Mouse (Mus musculus) Patski (cell line): ENCODE measurements around the gene Aqp6. TPM values are rescaled to one million over a fixed set of nuclear protein-coding genes. Genes with fewer than 3 reads are reported as not detected.

ENCODE experiments used
- ATAC-seq: fragments of 100-300 bp; one replicate; pipeline ENCODE4 v1.8.0; 2021
- CTCF ChIA-PET: fragments of 350-600 bp; sonication (Branson Sonifier 250); formaldehyde crosslinking; loops from one replicate; lab custom pipeline; 2022; ENCODE audit warnings: inconsistent platforms; lab: Charles Lee
- POLR2A ChIA-PET: fragments of 350-600 bp; sonication (Branson Sonifier 250); formaldehyde crosslinking; loops from one replicate; lab custom pipeline; 2022; ENCODE audit warnings: antibody characterized with exemption, inconsistent platforms; lab: Charles Lee
- DNase-seq: peaks from one replicate; pipeline ENCODE4 v3.0.0-alpha.2; 2011; ENCODE audit warnings: low read depth, low spot score
- H3K27me3 ChIP-seq: fragments of 371-371 bp; one replicate; pipeline ENCODE4 v1.5.1; 2021
- CTCF ChIP-seq: fragments of 100-300 bp; IDR thresholded peaks from one replicate; pipeline ENCODE4 v1.5.1; 2021
- in situ Hi-C: fragments of 300-500 bp; cut with MboI; formaldehyde crosslinking; loops from 3 replicates; pipeline ENCODE4 v1.11.1; 2018; ENCODE audit warnings: low pct_unique_long_range_greater_than_20kb, mixed read lengths
- polyA plus RNA-seq: library from polyadenylated mRNA; unstranded; gene quantifications from one replicate; pipeline ENCODE4 v1.2.3, GENCODE M21; 2021

Aqp6 gene
- polyA plus RNA-seq, 1 experiment from 2014 or later = not detected

DNA sequence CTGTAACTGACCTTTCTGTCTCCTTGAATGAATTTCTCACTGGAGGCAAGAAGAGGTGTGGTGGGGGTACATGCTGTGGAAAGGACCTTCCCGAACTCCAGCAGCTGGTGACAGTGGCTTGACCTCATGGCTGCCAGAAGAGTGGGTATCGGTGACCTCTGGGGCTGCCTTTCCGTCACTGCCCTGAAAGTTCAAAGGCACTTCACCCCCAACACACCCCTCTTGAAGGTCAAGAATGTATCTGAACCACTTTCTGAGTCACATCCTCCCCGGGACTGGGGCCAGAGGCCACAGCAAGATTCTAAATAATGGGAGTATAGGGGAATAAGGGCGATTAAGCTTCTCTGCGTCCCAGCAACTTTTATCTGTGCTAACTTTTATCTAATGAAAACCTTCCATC is 15.5 kb upstream of the Aqp6 start:
- no peaks in the 10 kb centered on the region for H3K27me3 ChIP-seq
- no peak for DNase-seq
- no peak for ATAC-seq
- ChIA-PET POLR2A (interaction anchor here (1.3 kb wide), 1 partner anchor 88 kb away, joined by 5 read pairs; no protein-coding TSS in a partner anchor), CTCF (no interaction called here)
- in situ Hi-C loops = no loop called here
- no peak for TF ChIP-seq CTCF

GRCm38 (mm10) chr15:99586525-99586924 is 14.7 kb upstream of the Aqp6 start:
- TF ChIP-seq CTCF = no peak
- H3K27me3 ChIP-seq = no peaks in the 10 kb centered on the region
- in situ Hi-C loops = no loop called here
- CTCF ChIA-PET = no interaction called here
- no peak for ATAC-seq
- POLR2A ChIA-PET = no interaction called here
- DNase-seq = no peak

DNA sequence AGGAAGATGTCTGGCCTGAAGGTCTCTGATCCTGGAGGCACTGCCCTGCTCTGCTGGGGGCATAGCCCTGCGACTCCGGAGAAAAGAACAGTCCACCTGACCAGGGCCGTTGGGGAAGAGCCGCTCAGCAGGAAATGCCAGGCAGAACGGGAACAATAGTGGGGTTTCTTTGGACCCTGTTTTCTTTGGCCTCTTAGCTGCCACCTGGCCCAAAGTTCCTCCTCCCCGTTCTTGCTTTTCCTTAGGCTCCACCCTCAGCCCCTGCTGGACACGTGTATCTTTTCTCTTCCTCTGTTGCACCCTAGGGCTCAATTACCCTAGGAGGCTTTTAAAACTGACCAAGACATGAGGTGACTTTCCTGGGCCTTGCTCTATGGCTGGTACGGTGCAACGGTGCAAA is 12.0 kb upstream of the Aqp6 start:
- no peak for DNase-seq
- no peak for ATAC-seq
- POLR2A ChIA-PET = interaction anchor here (0.6 kb wide), 1 partner anchor 154 kb away, joined by 4 read pairs; no protein-coding TSS in a partner anchor
- in situ Hi-C loops = no loop called here
- no peak for TF ChIP-seq CTCF
- H3K27me3 ChIP-seq = no peaks in the 10 kb centered on the region
- CTCF ChIA-PET = interaction anchor here (0.5 kb wide), 1 partner anchor 59 kb away, joined by 3 read pairs; no protein-coding TSS in a partner anchor

- DNase-seq = no peak
- no peak for TF ChIP-seq CTCF
- no peaks in the 10 kb centered on the region for H3K27me3 ChIP-seq
- no peak for ATAC-seq
- CTCF ChIA-PET = interaction anchor here (0.5 kb wide), 1 partner anchor 59 kb away, joined by 3 read pairs; no protein-coding TSS in a partner anchor
- in situ Hi-C loops = loop anchor here (5.0 to 10.0 kb wide), 2 partner anchors 92 to 315 kb away; no protein-coding TSS in a partner anchor
- POLR2A ChIA-PET = interaction anchor here (0.6 kb wide), 1 partner anchor 154 kb away, joined by 4 read pairs; no protein-coding TSS in a partner anchor
These were observed 11.5 kb upstream of the Aqp6 start for GRCm38 (mm10) chr15:99589704-99590103.

- ChIA-PET CTCF (no interaction called here), POLR2A (no interaction called here)
- DNase-seq (no peak), ATAC-seq (no peak)
- no peak for TF ChIP-seq CTCF
- no peaks in the 10 kb centered on the region for H3K27me3 ChIP-seq
- in situ Hi-C loops = loop anchor here (5.0 to 10.0 kb wide), 2 partner anchors 93 to 314 kb away; no protein-coding TSS in a partner anchor
These were observed 10.6 kb upstream of the Aqp6 start, which contains the start of gene Aqp5 for GRCm38 (mm10) chr15:99590429-99591084. Gene Aqp5 (plus strand): TSS chr15:99590782.

- ChIA-PET CTCF (interaction anchor here (1.3 to 5.8 kb wide), 2 partner anchors 76 to 94 kb away, joined by 10 to 50 read pairs; no protein-coding TSS in a partner anchor), POLR2A (no interaction called here)
- in situ Hi-C loops = loop anchor here (5.0 to 10.0 kb wide), 2 partner anchors 95 to 313 kb away; no protein-coding TSS in a partner anchor
These were observed 9.0 kb upstream of the Aqp6 start for GRCm38 (mm10) chr15:99592177-99592576.

DNA sequence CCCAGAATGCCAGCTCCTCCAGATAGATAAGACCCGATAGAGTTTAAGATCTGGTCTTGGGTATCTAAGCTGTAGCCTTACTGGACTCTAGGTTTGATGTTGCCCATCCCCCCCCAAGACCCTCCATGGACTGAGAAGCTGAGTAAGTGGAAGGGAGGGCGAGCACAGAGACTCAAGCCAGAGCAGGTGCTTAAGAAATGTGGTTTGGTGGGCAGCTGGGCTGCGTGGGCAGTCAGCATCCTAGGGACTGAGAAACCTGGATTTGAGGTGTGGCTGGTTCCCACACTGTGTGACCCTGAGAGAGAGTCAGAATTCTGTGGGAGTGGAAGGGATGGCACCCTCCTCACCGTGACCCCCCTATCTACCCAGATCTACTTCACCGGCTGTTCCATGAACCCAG is 8.3 kb upstream of the Aqp6 start:
- DNase-seq (no peak), ATAC-seq (no peak)
- POLR2A ChIA-PET = interaction anchor here (1.0 kb wide), 1 partner anchor 90 kb away, joined by 3 read pairs; no protein-coding TSS in a partner anchor
- no peaks in the 10 kb centered on the region for H3K27me3 ChIP-seq
- CTCF ChIA-PET = interaction anchor here (1.3 to 5.8 kb wide), 2 partner anchors 76 to 94 kb away, joined by 10 to 50 read pairs; no protein-coding TSS in a partner anchor
- no peak for TF ChIP-seq CTCF
- in situ Hi-C loops = loop anchor here (5.0 to 10.0 kb wide), 2 partner anchors 96 to 312 kb away; no protein-coding TSS in a partner anchor

More at GRCm38 (mm10) chr15:99592177-99592576, 9.0 kb upstream of the Aqp6 start:
- H3K27me3 ChIP-seq = no peaks in the 10 kb centered on the region
- ATAC-seq = peak; percentile 44
- DNase-seq = peak; percentile 64
- no peak for TF ChIP-seq CTCF

- H3K27me3 ChIP-seq = no peaks in the 10 kb centered on the region
These were observed 6.2 kb upstream of the Aqp6 start for GRCm38 (mm10) chr15:99594951-99595350.

GRCm38 (mm10) chr15:99596056-99596687 is 5.0 kb upstream of the Aqp6 start:
- peak; percentile 49 for ATAC-seq
- CTCF ChIA-PET = interaction anchor here (0.7 to 5.8 kb wide), 26 partner anchors 8 to 182 kb away, joined by 3 to 66 read pairs (median 6); partner anchors contain the start of genes Asic1 and Racgap1
- peak; percentile 57 for DNase-seq
- no peaks in the 10 kb centered on the region for H3K27me3 ChIP-seq
- no peak for TF ChIP-seq CTCF
- POLR2A ChIA-PET = interaction anchor here (0.6 to 1.7 kb wide), 3 partner anchors 11 to 176 kb away, joined by 4 read pairs; no protein-coding TSS in a partner anchor
- in situ Hi-C loops = loop anchor here (5.0 to 10.0 kb wide), 3 partner anchors 71 to 309 kb away; no protein-coding TSS in a partner anchor

More at GRCm38 (mm10) chr15:99594951-99595350, 6.2 kb upstream of the Aqp6 start:
- CTCF ChIA-PET = interaction anchor here (1.0 to 5.8 kb wide), 7 partner anchors 38 to 96 kb away, joined by 3 to 50 read pairs (median 7); no protein-coding TSS in a partner anchor
- TF ChIP-seq CTCF = no peak
- ATAC-seq = no peak
- POLR2A ChIA-PET = interaction anchor here (0.6 to 1.4 kb wide), 6 partner anchors 49 to 280 kb away, joined by 3 to 5 read pairs (median 3); no protein-coding TSS in a partner anchor
- DNase-seq = no peak
- in situ Hi-C loops = loop anchor here (5.0 to 10.0 kb wide), 4 partner anchors 72 to 310 kb away; no protein-coding TSS in a partner anchor
